Mouse (Mus musculus) spleen, postnatal 14 days (tissue): ENCODE data around the gene Mesp1.

Experiments used
- DNase-seq, 2 experiments: peaks; one replicate each; pipeline ENCODE4 v3.0.0; 2021 to 2022; ENCODE audit warnings: low spot score in 2 of 2

Mesp1 gene

DNA sequence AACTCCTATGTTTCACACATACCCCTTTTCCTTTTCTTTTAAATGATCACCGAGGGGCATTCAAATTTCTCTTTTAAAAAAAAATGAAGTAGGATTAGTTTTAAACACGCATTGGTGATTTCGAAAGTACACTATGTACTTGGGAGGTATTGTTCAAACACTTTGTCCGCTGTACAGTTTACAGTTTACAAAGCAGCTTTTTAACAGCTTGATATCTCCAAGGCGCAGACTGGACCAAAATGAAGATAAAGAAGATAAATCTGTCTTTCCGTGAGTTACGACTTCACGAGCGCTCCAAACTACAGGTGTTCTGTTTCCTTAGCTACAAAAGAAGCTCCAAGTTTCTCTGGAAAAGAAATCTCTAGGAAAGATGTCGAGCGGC, 51.3 kb downstream of the Mesp1 start:
- DNase-seq, result no peak
